Mouse (Mus musculus) thymus, postnatal 4 days (tissue): ENCODE measurements around the gene Gm10974.

Experiments used
- DNase-seq: peaks from one replicate; pipeline ENCODE4 v3.0.0; 2021

Gene Gm10974

DNA sequence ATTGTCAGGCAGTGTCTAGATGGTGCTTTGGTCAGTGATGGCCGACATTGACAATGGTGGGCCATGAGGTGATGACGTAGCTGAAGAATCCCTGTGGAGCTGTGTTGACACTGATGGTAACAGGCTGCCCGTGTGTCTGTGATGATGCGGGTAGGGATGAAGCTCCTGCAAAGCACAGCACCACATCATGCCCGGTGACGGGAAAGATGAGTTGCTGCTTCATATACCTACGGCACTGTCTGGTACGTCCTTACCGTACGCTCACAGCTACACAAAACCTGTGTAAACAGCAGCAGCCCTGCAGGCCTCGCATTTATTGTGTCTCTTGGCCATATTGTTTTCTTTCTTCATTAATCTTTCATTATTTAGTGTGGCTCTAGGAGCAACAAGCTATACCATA, 1.2 kb upstream of the Gm10974 start:
- DNase-seq: no peak

DNA sequence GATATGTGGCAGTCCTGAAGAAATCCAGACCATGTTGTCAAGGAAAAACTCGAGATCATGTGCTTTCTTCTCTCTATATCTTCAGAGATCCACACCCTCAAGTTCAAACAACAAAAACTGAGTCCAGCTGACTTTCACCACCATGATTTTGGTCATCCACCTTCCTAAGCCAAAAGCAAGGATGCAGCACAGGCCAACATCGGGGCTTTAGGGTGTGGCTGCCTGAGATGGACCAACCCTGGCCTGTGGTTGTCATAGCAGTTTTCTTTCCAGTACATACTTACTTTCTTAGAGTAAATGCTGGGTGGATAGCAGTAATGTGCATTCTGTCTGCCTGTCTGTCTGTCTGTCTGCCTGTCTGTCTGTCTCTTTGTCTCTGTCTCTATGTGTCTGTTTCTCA, 294 bp upstream of the Gm10974 start:
- DNase-seq: no peak

- no peak for DNase-seq
Observed at GRCm38 (mm10) chr7:66369071-66369933, 3.6 kb downstream of the Gm10974 start.

GRCm38 (mm10) chr7:66369934-66370445, 4.3 kb downstream of the Gm10974 start:
- no peak for DNase-seq

- DNase-seq: no peak
Observed at GRCm38 (mm10) chr7:66370970-66371369, 5.3 kb downstream of the Gm10974 start.

DNA sequence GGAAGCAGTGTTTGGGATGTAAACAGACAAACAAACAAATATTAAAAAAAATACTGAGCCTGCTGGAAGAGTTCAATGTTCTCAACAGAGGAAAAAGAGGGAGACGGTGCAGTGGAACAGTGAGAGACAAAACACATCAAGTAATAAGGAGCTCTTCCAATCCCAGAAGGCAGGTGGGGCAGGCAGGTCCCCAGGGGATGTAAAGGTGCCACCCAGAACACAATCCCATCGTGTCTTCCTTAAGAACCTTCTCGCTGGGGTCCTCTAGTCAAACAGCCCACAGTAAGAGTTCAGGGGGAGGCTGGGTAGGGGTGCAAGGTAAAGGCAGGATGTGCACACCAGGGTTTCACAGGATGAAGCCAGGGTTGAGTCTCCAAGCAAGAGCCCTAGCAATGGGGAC, 7.7 kb downstream of the Gm10974 start:
- no peak for DNase-seq

DNA sequence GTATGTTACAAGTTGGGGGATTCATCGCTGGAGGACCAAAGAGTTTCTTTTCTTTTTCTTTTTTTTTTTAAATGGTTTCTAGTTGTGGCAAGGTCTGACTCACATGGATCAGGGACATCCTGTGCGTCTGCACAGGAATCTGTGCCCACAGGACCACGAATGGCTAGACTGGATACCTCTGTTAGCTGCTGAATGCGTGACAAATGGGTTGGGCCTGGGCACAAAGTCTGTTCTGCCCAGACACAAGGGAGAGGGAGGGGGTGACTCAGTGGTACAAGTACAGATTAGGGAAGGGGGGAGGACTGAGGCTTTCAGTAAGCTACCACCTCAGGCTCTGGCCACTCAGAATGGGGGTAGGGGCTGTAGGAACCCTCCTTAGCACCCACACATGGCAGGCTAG, 10.0 kb downstream of the Gm10974 start:
- no peak for DNase-seq

- DNase-seq: no peak
Observed at GRCm38 (mm10) chr7:66376560-66376959, 10.9 kb downstream of the Gm10974 start.

- no peak for DNase-seq
Observed at GRCm38 (mm10) chr7:66384213-66384612, 18.5 kb downstream of the Gm10974 start.

DNA sequence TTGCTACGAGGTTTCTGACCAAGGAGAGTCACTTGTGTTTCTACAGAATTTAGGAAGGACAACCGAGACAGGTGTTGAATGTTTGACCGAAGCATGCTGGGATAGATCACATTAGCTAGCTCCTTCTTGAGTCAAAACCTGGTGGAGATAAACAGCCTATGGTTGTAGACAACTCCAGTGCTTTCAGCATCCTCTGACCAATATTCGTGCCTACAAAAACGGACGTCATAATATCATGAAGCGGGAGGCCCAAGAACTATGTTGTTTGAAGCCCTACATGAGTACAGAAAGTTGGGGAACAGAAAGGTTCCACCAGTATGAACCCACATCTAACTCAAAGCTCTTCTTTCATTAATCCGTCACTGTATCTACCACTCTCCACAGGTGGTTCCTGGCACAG, 19.2 kb downstream of the Gm10974 start:
- DNase-seq: no peak

DNA sequence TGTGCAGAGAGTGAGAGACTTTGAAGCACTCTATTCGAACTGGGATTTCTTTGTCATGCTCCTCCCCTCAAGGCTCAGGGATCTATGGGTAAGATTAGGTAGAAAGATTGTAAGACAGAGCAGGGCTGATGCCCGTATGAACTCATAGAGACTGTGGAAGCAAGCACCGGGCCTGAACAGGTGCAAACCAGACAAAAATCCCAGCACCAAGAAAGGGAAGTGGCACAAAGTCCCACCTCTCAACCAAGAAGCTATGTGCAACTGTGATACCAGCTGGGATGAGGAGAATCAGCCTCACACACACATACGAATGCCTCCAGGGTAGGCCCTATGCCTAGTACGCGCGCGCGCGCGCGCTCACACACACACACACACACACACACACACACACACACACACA, 20.1 kb downstream of the Gm10974 start:
- DNase-seq: no peak

- no peak for DNase-seq
Observed at GRCm38 (mm10) chr7:66386411-66386810, 20.7 kb downstream of the Gm10974 start.

DNA sequence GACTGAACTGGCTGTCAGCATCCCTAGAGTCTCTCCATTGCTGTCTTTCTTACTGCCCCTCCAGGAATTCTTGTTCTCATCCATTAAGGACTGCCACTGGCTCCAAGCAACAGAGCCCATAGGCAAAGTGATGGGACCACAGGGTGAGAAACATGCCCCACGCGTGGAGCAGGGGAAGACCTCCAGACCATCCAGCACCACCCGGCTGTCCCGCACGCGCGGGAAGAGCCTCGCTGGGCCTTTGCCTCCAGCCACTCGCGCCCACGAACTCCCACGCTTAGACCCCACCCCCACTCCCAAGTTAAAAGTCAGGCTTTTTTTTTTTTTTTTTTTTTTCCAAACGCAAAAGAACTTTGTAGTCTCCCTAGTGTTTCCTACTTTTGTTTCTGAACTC, 21.7 kb downstream of the Gm10974 start:
- DNase-seq: no peak

GRCm38 (mm10) chr7:66387813-66388521, 22.3 kb downstream of the Gm10974 start, which contains the start of gene Lrrk1:
Gene Lrrk1, minus strand, starts transcription at chr7:66388350.
- DNase-seq: peak; percentile 32

- DNase-seq: peak; percentile 39
Observed at GRCm38 (mm10) chr7:66388621-66389532, 23.2 kb downstream of the Gm10974 start.

DNA sequence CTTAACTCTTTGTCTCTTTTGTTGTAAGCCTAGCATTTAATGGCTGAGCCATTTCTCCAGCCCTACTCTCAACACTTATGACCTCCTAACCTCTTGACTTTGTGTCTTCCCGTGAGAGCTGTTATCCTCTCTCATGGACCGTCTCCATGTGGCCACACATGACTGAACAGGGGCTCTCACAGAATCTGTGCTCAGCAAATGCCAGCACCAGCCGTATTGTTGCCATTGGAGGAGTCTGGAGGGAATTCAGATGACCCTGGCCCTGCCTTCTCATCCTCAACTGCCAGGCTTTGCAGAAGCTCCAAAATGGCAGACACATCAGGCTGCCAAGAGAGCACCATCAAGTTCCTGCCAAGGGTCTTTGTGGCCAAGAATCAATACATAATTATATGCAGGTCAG, 31.6 kb downstream of the Gm10974 start:
- no peak for DNase-seq

DNA sequence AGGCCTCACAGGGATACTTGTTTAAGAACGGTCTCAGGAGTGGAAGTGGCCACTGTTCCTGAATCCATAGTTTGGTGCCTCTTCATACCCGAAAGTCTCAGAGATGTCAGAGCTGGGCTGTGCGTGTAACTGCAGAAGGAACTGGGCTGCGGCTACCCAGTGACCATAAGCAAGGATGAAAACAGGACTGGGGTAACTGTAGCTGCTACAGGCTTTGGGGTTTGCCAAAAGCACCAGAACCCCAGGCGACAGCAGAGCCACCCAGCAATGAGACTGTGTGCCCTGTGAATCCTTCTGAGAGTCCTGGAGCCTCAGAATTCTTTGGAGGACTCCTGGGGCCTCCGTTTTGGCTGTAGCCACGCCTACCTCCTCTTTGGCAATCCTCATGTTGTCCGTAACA, 35.9 kb downstream of the Gm10974 start:
- no peak for DNase-seq

DNA sequence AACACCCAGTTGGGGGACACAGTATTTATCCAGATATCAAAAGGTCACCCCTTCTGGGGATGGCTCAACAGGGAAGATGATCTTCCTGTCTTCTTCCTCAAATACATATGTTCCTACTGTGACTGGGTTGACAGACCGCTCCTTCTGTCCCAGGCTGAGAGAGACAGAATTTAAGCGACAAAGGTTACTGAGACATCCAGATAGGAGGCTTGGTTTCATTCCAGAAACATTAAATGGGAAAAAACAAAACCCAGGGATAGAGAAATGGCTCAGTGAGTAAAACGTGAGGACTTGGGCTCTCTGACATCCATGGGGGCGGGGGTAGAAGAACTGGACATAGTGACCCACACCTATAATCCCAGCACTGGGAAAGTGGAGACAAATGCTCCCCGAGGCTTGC, 37.2 kb downstream of the Gm10974 start:
- DNase-seq: no peak

DNA sequence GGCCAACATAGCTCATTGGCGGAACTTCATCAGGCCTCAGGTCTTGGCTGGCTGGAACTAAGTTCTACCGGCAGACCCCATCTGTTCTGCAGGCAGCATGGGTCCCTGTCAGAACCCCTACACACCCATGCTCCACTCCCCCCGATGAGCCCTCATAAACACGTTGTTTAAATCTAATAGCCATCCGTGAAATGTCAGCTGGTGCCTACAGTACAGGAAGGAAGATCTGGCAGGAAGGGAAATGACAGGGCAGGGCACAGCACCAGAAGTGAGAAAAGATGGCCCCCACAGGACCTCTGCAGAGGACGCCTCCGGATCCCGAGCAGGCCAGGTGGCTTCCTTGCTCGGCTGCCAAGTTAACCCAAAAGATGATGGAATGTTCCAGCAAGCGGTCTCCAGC, 38.4 kb downstream of the Gm10974 start:
- no peak for DNase-seq

GRCm38 (mm10) chr7:66404802-66405201, 39.1 kb downstream of the Gm10974 start:
- DNase-seq: no peak

- no peak for DNase-seq
Observed at GRCm38 (mm10) chr7:66405541-66405940, 39.8 kb downstream of the Gm10974 start.

DNA sequence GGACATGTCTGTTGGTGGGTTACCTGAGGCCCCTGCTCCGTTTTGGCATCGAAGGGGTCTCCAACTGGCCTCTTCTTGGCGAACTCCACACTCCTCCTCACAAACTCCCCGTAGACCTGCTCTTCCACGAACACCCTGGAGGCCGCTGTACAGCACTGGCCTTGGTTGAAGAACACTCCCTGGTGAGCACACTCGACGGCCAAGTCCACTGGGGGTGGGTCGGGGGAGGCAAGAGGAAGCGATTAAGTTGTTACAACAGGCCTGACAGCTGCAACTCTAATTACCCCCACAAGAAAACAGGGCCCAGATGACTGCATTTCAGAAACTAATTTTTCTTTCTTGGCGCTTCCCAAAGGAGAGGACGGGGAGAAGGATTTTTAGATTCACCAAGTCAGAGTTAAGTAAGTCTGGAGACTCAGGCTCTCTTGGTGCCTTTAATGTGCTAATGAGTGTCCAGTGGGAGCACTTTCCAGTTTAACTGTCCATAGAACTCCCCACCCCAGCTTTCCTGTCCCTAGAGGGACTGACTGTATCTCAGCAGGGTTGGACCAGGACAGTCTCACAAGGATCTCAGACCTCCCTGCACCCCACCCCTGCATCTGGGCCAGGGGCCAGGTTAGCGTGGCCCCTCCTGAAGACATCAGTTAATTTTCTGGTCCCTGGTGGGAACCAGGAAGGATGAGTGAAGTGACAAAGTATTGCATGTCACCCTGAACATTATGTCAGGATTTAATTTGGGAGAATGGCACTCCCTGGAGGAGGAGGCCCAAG, 40.4 kb downstream of the Gm10974 start:
- DNase-seq: no peak
